ENCODE assay signal across 13 mouse cellular contexts in the genomic region with DNA sequence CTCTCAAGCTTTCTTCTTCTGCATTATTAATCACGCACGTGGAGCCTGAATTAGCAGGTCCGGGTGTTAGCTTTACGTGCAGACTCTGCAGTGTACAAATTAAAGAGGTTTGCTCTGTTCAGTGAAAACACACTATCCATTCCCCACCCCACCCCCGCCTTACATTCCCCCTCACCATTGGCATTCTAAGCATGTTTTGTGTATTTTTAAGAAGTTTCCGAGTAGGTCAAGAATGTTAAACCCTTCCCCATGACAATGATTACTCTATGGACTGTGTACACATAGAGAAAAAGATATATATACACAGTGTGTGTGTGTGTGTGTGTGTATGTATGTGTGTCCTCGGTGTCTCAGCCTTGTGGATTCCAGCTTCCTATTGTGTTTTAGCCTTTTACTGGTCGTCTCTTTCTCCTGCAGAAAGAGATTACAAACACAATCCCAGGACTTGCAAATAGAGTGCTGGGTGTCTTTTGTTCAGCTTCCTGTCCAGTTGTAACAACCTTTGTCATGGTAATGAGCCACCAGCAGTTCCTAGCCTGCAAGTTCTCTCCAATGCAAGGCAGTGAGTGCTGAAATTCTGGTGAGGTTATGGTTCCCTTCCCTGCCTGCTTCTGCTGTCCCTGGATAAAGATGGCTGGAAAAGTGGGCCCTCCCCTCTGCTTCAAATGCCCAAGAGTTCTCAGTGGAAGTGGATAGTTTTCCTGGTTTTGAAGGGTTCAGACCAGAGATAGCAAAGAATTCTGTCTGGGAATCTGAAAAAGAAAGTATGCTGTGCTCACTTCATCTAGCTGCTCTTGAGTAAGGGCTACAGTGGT.
DNase-seq lines count a peak whose midpoint lies in the region; ATAC-seq and TF ChIP-seq lines count a peak whose summit lies in the region.
"Had no signal": no experiment of that assay in that cellular context is flagged by ENCODE, and none has a peak within 500 bp of the region (broad histone marks: within the 10 kb centered on the region; RNA-seq: fewer than 3 reads in every experiment).

No protein-coding gene starts in this region.

- H3K9me3 ChIP-seq in lung, embryonic 16.5 days (ENCODE audit: control insufficient read depth, low read length) = no peaks in the 10 kb centered on the region
- H3K9me3 ChIP-seq in embryonic facial prominence, embryonic 11.5 days (replicated peaks; ENCODE audit: control insufficient read depth, low read length) = no peaks in the 10 kb centered on the region
- H3K9me3 ChIP-seq in hindbrain, postnatal 0 days (ENCODE audit: low read length) = no peaks in the 10 kb centered on the region
- no peaks in the 10 kb centered on the region for H3K9me3 ChIP-seq in neural tube, embryonic 15.5 days (replicated peaks)
- H3K9me3 ChIP-seq in kidney, embryonic 15.5 days (replicated peaks) = no peaks in the 10 kb centered on the region
- H3K9me3 ChIP-seq: G1E; limb, embryonic 13.5 days had no signal

- 20% methylated on average over 8 of the region's 8 CpGs for WGBS in lung, embryonic 16.5 days
- WGBS in embryonic facial prominence, embryonic 11.5 days = 15% methylated on average over 8 of the region's 8 CpGs
- 8% methylated on average over 8 of the region's 8 CpGs for WGBS in hindbrain, postnatal 0 days
- 13% methylated on average over 8 of the region's 8 CpGs for WGBS in neural tube, embryonic 15.5 days
- WGBS in kidney, embryonic 15.5 days = 41% methylated on average over 8 of the region's 8 CpGs

- no peak overlapping the region for H3K9ac ChIP-seq in lung, embryonic 16.5 days (ENCODE audit: low read length)
- H3K9ac ChIP-seq in embryonic facial prominence, embryonic 11.5 days (replicated peaks; ENCODE audit: low read length) = no peak overlapping the region
- H3K9ac ChIP-seq in hindbrain, postnatal 0 days (replicated peaks; ENCODE audit: low read length) = no peak overlapping the region
- H3K9ac ChIP-seq in neural tube, embryonic 15.5 days (replicated peaks) = no peak overlapping the region
- H3K9ac ChIP-seq in kidney, embryonic 15.5 days = no peak overlapping the region
- H3K9ac ChIP-seq: limb, embryonic 13.5 days had no signal

- H3K4me1 ChIP-seq in lung, embryonic 16.5 days (replicated peaks; ENCODE audit: control insufficient read depth, insufficient read depth, low read length) = peaks cover 21% of the 10 kb centered on the region
- peaks cover 2% of the 10 kb centered on the region; the same call in 1 of the 2 replicates for H3K4me1 ChIP-seq in embryonic facial prominence, embryonic 11.5 days (ENCODE audit: control insufficient read depth, insufficient read depth, low read length)
- no peaks in the 10 kb centered on the region for H3K4me1 ChIP-seq in hindbrain, postnatal 0 days (ENCODE audit: insufficient read depth, low read length)
- H3K4me1 ChIP-seq in neural tube, embryonic 15.5 days = peaks cover 4% of the 10 kb centered on the region; the same call in 1 of the 2 replicates
- peaks cover 12% of the 10 kb centered on the region for H3K4me1 ChIP-seq in kidney, embryonic 15.5 days

- H3K36me3 ChIP-seq in lung, embryonic 16.5 days (ENCODE audit: control insufficient read depth, insufficient read depth, low read length) = no peaks in the 10 kb centered on the region
- H3K36me3 ChIP-seq in embryonic facial prominence, embryonic 11.5 days (replicated peaks; ENCODE audit: control insufficient read depth, insufficient read depth, low read depth, low read length) = no peaks in the 10 kb centered on the region
- no peaks in the 10 kb centered on the region for H3K36me3 ChIP-seq in hindbrain, postnatal 0 days (ENCODE audit: insufficient read depth, low read length)
- no peaks in the 10 kb centered on the region for H3K36me3 ChIP-seq in neural tube, embryonic 15.5 days
- no peaks in the 10 kb centered on the region for H3K36me3 ChIP-seq in kidney, embryonic 15.5 days
- H3K36me3 ChIP-seq: G1E; limb, embryonic 13.5 days had no signal

- H3K4me2 ChIP-seq in lung, embryonic 16.5 days (ENCODE audit: low read depth, low read length) = peak overlapping the region; percentile 21
- no peak overlapping the region for H3K4me2 ChIP-seq in embryonic facial prominence, embryonic 11.5 days (ENCODE audit: low read depth, low read length)
- peak overlapping the region; percentile 19; the same call in 1 of the 2 replicates for H3K4me2 ChIP-seq in hindbrain, postnatal 0 days (ENCODE audit: low read depth, low read length)
- H3K4me2 ChIP-seq in neural tube, embryonic 15.5 days = peak overlapping the region; percentile 24; the same call in 1 of the 2 replicates
- no peak overlapping the region for H3K4me2 ChIP-seq in kidney, embryonic 15.5 days
- H3K4me2 ChIP-seq: limb, embryonic 13.5 days had no signal

- peak overlapping the region; percentile 63 for H3K27ac ChIP-seq in lung, embryonic 16.5 days (ENCODE audit: low read length)
- H3K27ac ChIP-seq in embryonic facial prominence, embryonic 11.5 days (replicated peaks; ENCODE audit: low read depth, low read length) = no peak overlapping the region
- H3K27ac ChIP-seq in hindbrain, postnatal 0 days = no peak overlapping the region
- no peak overlapping the region for H3K27ac ChIP-seq in neural tube, embryonic 15.5 days (replicated peaks)
- no peak overlapping the region for H3K27ac ChIP-seq in kidney, embryonic 15.5 days
- H3K27ac ChIP-seq: limb, embryonic 13.5 days had no signal

- no peak overlapping the region for H3K4me3 ChIP-seq in lung, embryonic 16.5 days (ENCODE audit: low read length)
- no peak overlapping the region for H3K4me3 ChIP-seq in embryonic facial prominence, embryonic 11.5 days (ENCODE audit: low read depth, low read length)
- H3K4me3 ChIP-seq in hindbrain, postnatal 0 days (ENCODE audit: low read length) = no peak overlapping the region
- no peak overlapping the region for H3K4me3 ChIP-seq in neural tube, embryonic 15.5 days (replicated peaks)
- no peak overlapping the region for H3K4me3 ChIP-seq in kidney, embryonic 15.5 days (replicated peaks)
- H3K4me3 ChIP-seq: limb, embryonic 13.5 days had no signal

- ATAC-seq in lung, embryonic 16.5 days (ENCODE audit: low read depth) = peak; percentile 85
- no peak for ATAC-seq in embryonic facial prominence, embryonic 11.5 days (replicated peaks; ENCODE audit: insufficient number of reproducible peaks, low FRiP score, low TSS enrichment, low read depth)
- peak; percentile 43; the same call in 1 of the 2 replicates for ATAC-seq in hindbrain, postnatal 0 days
- no peak for ATAC-seq in neural tube, embryonic 15.5 days (ENCODE audit: low FRiP score)
- ATAC-seq in kidney, embryonic 15.5 days (replicated peaks; ENCODE audit: low FRiP score) = no peak

- no peaks in the 10 kb centered on the region for H3K27me3 ChIP-seq in lung, embryonic 16.5 days (ENCODE audit: control insufficient read depth, insufficient read depth, low read depth, low read length)
- no peaks in the 10 kb centered on the region for H3K27me3 ChIP-seq in embryonic facial prominence, embryonic 11.5 days (ENCODE audit: control insufficient read depth, insufficient read depth, low read length)
- H3K27me3 ChIP-seq in hindbrain, postnatal 0 days (ENCODE audit: insufficient read depth, low read length) = no peaks in the 10 kb centered on the region
- H3K27me3 ChIP-seq in neural tube, embryonic 15.5 days (replicated peaks) = 0 out of 2 replicates have a peak, but pooled peaks cover 5% of the 10 kb centered on the region
- H3K27me3 ChIP-seq in kidney, embryonic 15.5 days = no peaks in the 10 kb centered on the region
- H3K27me3 ChIP-seq: limb, embryonic 13.5 days had no signal

- no peak for DNase-seq in lung, postnatal 14 days
- peak; percentile 42 for DNase-seq in embryonic facial prominence, embryonic 11.5 days (ENCODE audit: low spot score)
- DNase-seq in hindbrain, postnatal 0 days (ENCODE audit: low spot score) = peak; percentile 30
- DNase-seq in natural killer cell, adult 2 months (ENCODE audit: low spot score in 2 of 2) = no peak
- DNase-seq in gastrocnemius, postnatal 36 days = no peak
- DNase-seq: adrenal gland, postnatal 14 days; gastrocnemius, postnatal 25 days; kidney, adult 9 months had no signal

- TF ChIP-seq CTCF in hindbrain, postnatal 0 days (IDR thresholded peaks at IDR 0.05; ENCODE audit: low read depth) = no peak

- intact Hi-C loops in gastrocnemius, postnatal 36 days (cut with DNase I) = no loop called here

Comparison
In these comparisons a context has a peak if more than half of its experiments do, and no peak if none do; other contexts are left out.
1. ATAC-seq: peak in lung, embryonic 16.5 days (single experiment) and hindbrain, postnatal 0 days (single experiment); none in embryonic facial prominence, embryonic 11.5 days (single experiment), neural tube, embryonic 15.5 days (single experiment) and kidney, embryonic 15.5 days (single experiment).
2. H3K4me2 ChIP-seq: peak in lung, embryonic 16.5 days (single experiment), hindbrain, postnatal 0 days (single experiment) and neural tube, embryonic 15.5 days (single experiment); none in embryonic facial prominence, embryonic 11.5 days (single experiment) and kidney, embryonic 15.5 days (single experiment).
3. DNase-seq: peak in embryonic facial prominence, embryonic 11.5 days (single experiment) and hindbrain, postnatal 0 days (single experiment); none in lung, postnatal 14 days (single experiment), natural killer cell, adult 2 months (0 of 2) and gastrocnemius, postnatal 36 days (0 of 2).